Mouse (Mus musculus): ENCODE data around the gene Drc3. TPM values are rescaled to one million over a fixed set of nuclear protein-coding genes. Genes with fewer than 3 reads are reported as not detected.

Gene Drc3
- polyA plus RNA-seq, 1 experiment, result not detected

DNA sequence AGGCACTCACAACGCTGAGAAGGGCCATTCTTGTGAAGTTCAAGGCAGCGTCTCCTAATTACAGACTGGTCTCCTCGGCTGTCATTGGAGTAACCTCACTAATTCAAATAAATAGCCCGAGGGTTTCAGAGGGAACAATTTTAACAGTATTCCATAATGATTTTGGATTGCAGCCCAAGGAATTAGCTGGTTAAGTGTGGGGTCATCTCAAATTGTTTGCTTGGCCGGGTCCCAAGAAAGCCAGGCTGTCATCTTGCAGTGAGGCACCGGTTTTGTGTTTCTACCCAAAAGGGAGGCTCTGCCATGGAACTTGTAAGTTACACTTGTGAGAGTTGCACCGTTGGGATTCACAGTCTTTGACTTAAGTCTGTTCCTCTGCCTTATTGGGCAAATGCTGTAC, 36.9 kb upstream of the Drc3 start:
- H3K9me3 ChIP-seq, result peaks cover 6% of the 10 kb centered on the region; the same call in 1 of the 2 replicates
- H3K36me3 ChIP-seq (replicated peaks; ENCODE audit: low read length), result peaks cover 15% of the 10 kb centered on the region
- H3K4me1 ChIP-seq, result peaks cover 41% of the 10 kb centered on the region
- H3K27me3 ChIP-seq (replicated peaks), result no peaks in the 10 kb centered on the region
- H3K4me3 ChIP-seq (replicated peaks), result no peak overlapping the region
- TF ChIP-seq GATA1 (IDR thresholded peaks at IDR 0.05; ENCODE audit: borderline replicate concordance, low read length), result no peak
- no peak for TF ChIP-seq FLI1 (IDR thresholded peaks at IDR 0.05; ENCODE audit: low read length)

DNA sequence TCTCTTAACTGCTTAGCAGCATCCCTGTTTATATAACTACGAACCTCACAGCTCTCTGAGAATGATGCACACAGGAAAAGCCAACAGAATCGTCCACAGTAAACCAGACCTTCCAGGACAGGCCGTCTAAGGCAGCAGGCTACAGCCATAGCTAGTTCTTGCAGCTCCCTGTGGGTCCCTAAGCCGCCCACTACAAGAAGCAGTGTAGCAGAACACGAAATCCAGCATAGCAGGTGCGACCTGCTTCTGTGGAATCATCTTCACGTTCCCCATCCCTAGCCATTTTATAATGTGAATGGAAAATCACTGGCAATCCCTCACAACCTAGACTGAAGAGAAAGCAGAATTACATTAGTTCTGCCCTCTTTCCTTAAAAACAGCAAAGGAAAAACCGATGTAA, 36.2 kb upstream of the Drc3 start:
- peaks cover 6% of the 10 kb centered on the region; the same call in 1 of the 2 replicates for H3K9me3 ChIP-seq

DNA sequence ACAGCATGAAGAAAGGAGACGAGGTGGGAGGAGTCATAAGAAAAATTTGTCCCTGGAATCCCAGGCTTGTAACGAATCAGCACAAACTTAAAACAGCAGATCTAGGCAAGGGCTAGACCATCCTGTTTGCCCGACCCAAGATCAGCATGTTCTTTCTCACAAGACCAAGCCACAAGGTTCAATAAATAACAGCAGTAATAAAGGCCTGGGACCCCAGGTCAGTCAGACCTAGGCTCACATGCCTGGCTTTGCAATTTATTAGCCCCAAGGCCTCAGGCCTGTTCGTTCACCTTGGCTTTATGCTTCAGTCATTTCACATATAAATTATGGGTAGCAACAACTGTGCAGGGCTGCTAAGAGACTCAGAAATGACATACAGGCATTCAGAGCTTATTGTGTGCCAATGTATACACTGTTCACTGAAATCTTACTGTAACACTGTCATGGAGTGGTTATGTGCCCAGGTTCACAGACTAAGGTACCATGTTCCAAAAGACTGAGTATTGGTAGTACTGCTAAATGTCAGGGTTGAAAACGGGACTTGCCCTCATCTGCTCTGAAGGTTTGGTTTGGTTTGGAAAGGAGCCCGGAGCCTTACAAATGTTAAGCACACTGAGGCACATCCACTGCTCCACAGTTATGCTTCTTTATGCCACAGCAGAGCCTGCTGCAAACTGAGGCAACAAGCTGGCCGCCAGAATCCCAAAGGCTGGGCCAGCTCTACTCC, 35.6 kb upstream of the Drc3 start:
- Histone ChIP-seq H3K27me3 (replicated peaks) (no peaks in the 10 kb centered on the region), H3K4me3 (replicated peaks) (no peak overlapping the region), H3K36me3 (replicated peaks; ENCODE audit: low read length) (peaks cover 15% of the 10 kb centered on the region), H3K9me3 (peaks cover 6% of the 10 kb centered on the region; the same call in 1 of the 2 replicates), H3K4me1 (peaks cover 35% of the 10 kb centered on the region)
- TF ChIP-seq FLI1 (IDR thresholded peaks at IDR 0.05; ENCODE audit: low read length), result no peak
- TF ChIP-seq GATA1 (IDR thresholded peaks at IDR 0.05; ENCODE audit: borderline replicate concordance, low read length), result no peak

More for the DNA sequence above, 36.2 kb upstream of the Drc3 start:
- H3K27me3 ChIP-seq (replicated peaks), result no peaks in the 10 kb centered on the region
- TF ChIP-seq GATA1 (IDR thresholded peaks at IDR 0.05; ENCODE audit: borderline replicate concordance, low read length), result no peak
- no peak for TF ChIP-seq FLI1 (IDR thresholded peaks at IDR 0.05; ENCODE audit: low read length)
- peaks cover 15% of the 10 kb centered on the region for H3K36me3 ChIP-seq (replicated peaks; ENCODE audit: low read length)
- peaks cover 36% of the 10 kb centered on the region for H3K4me1 ChIP-seq
- H3K4me3 ChIP-seq (replicated peaks), result no peak overlapping the region

DNA sequence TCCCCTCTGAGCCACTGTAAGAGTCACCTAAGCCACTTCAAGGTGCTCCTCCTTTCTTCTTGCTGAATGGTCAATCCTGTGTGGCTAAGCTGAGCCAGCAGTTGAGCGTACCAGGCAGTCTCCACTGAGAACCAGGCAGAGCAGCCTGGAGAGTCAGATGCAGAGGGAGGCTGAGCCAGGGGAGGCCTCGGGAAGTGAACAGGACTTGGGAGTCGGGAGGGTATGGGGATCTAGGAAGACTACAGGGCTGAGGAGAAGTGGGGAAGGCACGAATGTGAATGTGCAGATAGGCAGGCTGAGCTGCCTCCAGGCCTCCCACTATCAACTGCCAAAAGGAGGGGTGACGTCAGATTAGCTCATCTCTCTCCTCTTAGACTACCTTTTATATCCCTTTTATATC, 34.4 kb upstream of the Drc3 start:
- Histone ChIP-seq H3K36me3 (replicated peaks; ENCODE audit: low read length) (peaks cover 7% of the 10 kb centered on the region), H3K4me1 (peaks cover 45% of the 10 kb centered on the region), H3K4me3 (replicated peaks) (no peak overlapping the region), H3K9me3 (no peaks in the 10 kb centered on the region), H3K27me3 (replicated peaks) (no peaks in the 10 kb centered on the region)
- TF ChIP-seq FLI1 (IDR thresholded peaks at IDR 0.05; ENCODE audit: low read length), result no peak

DNA sequence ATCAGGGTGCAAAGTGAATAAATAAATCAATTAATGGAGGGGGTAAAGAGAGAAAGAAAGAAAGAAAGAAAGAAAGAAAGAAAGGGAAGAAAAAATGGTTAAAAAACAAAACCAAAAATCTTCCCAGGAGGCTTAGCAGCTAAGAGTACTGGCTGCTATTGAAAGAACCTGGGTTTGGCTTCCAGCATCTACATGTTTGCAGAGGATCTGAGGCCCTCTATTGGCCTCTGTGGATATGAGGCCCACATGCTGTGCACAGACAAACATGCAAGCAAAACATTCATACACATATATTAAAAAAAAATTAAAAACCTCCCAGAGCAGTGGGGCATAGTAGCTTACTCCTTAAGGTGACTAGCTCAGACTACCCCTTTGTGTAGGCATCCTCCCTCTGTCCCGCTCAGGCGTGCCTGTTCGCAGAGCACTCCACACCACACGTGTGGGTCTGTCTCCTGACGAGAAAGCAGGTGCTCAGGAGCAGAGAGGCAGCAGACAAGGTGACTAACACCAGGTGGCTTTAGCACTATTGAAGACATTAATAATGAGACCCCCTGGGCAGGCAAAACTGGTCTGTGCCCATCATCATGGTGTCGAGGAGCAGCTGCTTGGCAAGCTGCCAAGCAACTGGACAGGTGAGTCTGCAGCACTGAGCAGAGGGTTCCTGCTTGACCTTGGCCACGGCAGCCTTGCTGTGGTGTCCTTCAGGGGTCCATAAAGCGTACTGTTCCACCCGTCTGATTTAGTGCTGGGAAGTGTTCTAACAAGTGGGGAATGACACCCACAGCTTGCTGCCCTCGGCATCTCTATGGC, 33.7 kb upstream of the Drc3 start:
- Histone ChIP-seq H3K4me1 (peaks cover 49% of the 10 kb centered on the region), H3K36me3 (replicated peaks; ENCODE audit: low read length) (peaks cover 4% of the 10 kb centered on the region), H3K4me3 (replicated peaks) (no peak overlapping the region), H3K27me3 (replicated peaks) (no peaks in the 10 kb centered on the region), H3K9me3 (no peaks in the 10 kb centered on the region)
- TF ChIP-seq GATA1 (IDR thresholded peaks at IDR 0.05; ENCODE audit: borderline replicate concordance, low read length), result no peak
- TF ChIP-seq FLI1 (IDR thresholded peaks at IDR 0.05; ENCODE audit: low read length), result no peak

DNA sequence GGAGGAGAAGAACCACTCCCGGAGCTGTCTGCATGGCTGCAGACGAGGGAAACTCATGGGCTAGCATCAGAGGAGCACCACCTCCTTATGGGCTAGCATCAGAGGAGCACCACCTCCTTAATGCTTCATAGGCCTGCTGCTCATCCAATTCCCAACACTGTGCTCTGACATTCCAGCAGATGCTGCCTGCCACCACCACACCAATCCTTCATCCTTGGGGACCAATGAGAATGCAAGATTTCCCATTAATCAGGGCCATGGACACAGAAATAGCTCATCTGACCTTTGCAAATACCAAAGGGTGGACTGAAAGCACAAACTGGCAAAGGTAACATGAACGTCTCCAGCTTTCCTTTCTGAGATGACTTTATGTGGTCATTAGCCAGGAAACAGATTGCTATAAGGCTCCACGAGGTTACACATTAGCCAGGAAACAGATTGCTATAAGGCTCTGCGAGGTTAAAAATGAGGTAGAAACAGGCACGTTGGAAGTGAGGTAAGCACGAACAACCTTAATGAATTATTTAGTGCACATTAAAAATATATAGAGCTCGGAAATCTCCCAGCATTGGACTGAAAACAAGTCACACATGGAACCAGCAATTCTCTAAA, 32.6 kb upstream of the Drc3 start:
- Histone ChIP-seq H3K9me3 (no peaks in the 10 kb centered on the region), H3K36me3 (replicated peaks; ENCODE audit: low read length) (peaks cover 3% of the 10 kb centered on the region), H3K27me3 (replicated peaks) (no peaks in the 10 kb centered on the region), H3K4me3 (replicated peaks) (peak overlapping the region; percentile 8), H3K4me1 (peaks cover 52% of the 10 kb centered on the region)
- TF ChIP-seq GATA1 (IDR thresholded peaks at IDR 0.05; ENCODE audit: borderline replicate concordance, low read length), result no peak
- TF ChIP-seq FLI1 (IDR thresholded peaks at IDR 0.05; ENCODE audit: low read length), result no peak

DNA sequence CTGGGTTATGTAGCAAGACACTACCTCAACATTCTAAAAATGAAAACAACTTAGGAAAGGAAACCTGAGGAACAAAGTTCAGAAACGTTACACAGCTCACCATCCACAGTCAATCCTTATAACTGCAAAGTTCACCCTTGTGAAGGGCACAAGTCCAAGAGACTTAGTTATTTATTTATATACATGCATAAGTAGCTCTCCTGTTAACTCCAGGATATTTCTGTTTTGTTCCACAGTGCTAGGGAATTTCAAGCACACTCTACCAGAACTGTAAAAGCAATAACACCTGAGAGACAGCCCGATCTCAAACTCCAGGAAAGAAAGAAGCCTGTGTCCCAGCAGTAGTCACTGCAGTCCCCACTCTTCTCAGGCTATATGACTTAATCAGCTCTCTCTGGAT, 31.7 kb upstream of the Drc3 start:
- Histone ChIP-seq H3K36me3 (replicated peaks; ENCODE audit: low read length) (peaks cover 3% of the 10 kb centered on the region), H3K4me3 (replicated peaks) (no peak overlapping the region), H3K4me1 (peaks cover 52% of the 10 kb centered on the region), H3K27me3 (replicated peaks) (no peaks in the 10 kb centered on the region), H3K9me3 (no peaks in the 10 kb centered on the region)
- TF ChIP-seq GATA1 (IDR thresholded peaks at IDR 0.05; ENCODE audit: borderline replicate concordance, low read length) (no peak), FLI1 (IDR thresholded peaks at IDR 0.05; ENCODE audit: low read length) (no peak)

DNA sequence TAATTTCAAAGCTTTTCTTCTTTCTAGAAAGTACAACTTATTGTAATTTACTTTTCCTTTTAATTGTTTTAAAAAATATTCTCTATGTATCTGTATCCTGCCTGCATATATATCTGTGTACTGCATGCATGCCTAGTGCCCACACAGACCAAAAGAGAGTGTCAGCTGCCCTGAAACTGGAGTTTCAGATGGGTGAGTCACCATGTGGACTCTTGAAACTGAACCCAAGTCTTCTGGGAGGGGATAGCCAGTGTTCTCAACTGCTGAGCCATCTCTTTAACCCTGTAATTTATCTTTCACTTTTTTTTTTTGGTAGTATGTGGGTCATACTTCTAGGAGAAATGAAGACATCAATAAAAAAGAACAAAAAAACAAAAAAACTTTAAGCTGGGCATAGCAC, 29.4 kb upstream of the Drc3 start:
- no peak overlapping the region for H3K4me3 ChIP-seq (replicated peaks)
- H3K36me3 ChIP-seq (replicated peaks; ENCODE audit: low read length), result peaks cover under 1% of the 10 kb centered on the region
- H3K4me1 ChIP-seq, result peaks cover 50% of the 10 kb centered on the region
- no peaks in the 10 kb centered on the region for H3K9me3 ChIP-seq
- no peaks in the 10 kb centered on the region for H3K27me3 ChIP-seq (replicated peaks)
- TF ChIP-seq GATA1 (IDR thresholded peaks at IDR 0.05; ENCODE audit: borderline replicate concordance, low read length) (no peak), FLI1 (IDR thresholded peaks at IDR 0.05; ENCODE audit: low read length) (no peak)

DNA sequence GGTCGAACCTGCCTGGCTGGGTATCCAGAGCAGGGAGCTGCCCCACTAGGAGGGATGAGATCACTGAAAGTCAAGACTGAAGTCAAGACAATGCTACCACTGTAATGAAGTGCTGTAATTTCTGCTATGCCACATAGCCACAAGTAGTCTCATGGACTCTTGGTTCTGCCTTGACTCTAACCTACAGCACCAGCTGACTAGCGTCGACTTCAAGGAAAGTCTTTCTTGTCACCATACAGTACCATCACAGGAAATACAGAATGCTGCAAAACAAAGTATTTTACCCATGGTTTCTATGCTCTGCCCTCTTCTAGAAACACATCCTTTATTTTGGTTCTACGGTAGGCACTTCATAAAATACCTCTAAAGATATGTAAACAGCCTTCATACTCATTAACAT, 22.6 kb upstream of the Drc3 start:
- no peak for TF ChIP-seq FLI1 (IDR thresholded peaks at IDR 0.05; ENCODE audit: low read length)
- TF ChIP-seq GATA1 (IDR thresholded peaks at IDR 0.05; ENCODE audit: borderline replicate concordance, low read length), result no peak
- no peaks in the 10 kb centered on the region for H3K9me3 ChIP-seq
- peaks cover 3% of the 10 kb centered on the region for H3K36me3 ChIP-seq (replicated peaks; ENCODE audit: low read length)
- no peaks in the 10 kb centered on the region for H3K27me3 ChIP-seq (replicated peaks)
- H3K4me3 ChIP-seq (replicated peaks), result no peak overlapping the region
- H3K4me1 ChIP-seq, result peaks cover 33% of the 10 kb centered on the region

DNA sequence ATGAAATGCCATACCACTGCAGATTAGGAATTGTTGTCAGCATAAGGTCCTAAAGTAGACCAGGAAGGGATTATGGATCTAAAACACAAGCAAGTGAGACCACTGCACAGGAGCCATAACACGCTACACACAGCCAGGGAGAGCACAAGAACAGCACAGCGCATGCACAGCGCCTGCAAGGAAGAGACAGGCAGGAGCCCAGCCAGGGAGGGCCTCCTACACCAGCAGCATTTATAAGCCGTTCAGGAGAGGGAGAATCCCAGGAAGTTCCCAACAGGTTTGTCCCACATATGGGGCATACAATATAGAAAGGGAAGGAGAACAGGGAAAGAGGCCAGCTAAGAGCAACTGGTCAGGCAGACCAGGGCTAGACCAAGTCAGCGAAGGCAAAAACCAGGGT, 19.7 kb upstream of the Drc3 start:
- no peak overlapping the region for H3K4me3 ChIP-seq (replicated peaks)
- peaks cover 9% of the 10 kb centered on the region for H3K36me3 ChIP-seq (replicated peaks; ENCODE audit: low read length)
- peaks cover 49% of the 10 kb centered on the region for H3K4me1 ChIP-seq
- H3K9me3 ChIP-seq, result no peaks in the 10 kb centered on the region
- no peak for TF ChIP-seq FLI1 (IDR thresholded peaks at IDR 0.05; ENCODE audit: low read length)
- no peak for TF ChIP-seq GATA1 (IDR thresholded peaks at IDR 0.05; ENCODE audit: borderline replicate concordance, low read length)
- no peaks in the 10 kb centered on the region for H3K27me3 ChIP-seq (replicated peaks)
